Mouse (Mus musculus) olfactory bulb, adult 2 months (tissue): ENCODE data around the gene Add2. TPM values are rescaled to one million over a fixed set of nuclear protein-coding genes. Genes with fewer than 3 reads are reported as not detected.

Source experiments
- H3K27ac ChIP-seq: fragments of 200-500 bp; 2 replicates; pipeline ENCODE4 v1.5.1; 2012; ENCODE audit warnings: low read depth, low read length; ENCODE audit not compliant: insufficient read depth
- H3K4me1 ChIP-seq: fragments of 200-500 bp; 2 replicates; pipeline ENCODE4 v1.6.1; 2012; ENCODE audit warnings: low read length; ENCODE audit not compliant: control insufficient read depth, insufficient read depth
- H3K4me3 ChIP-seq: fragments of 200-500 bp; 2 replicates; pipeline ENCODE4 v1.5.1; 2012; ENCODE audit warnings: mild to moderate bottlenecking, low read depth, low read length, moderate library complexity; ENCODE audit not compliant: insufficient read depth
- CTCF ChIP-seq: fragments of 200-500 bp; IDR thresholded peaks from 2 replicates; pipeline ENCODE4 v1.5.1; 2012; ENCODE audit warnings: low read depth, mild to moderate bottlenecking, low read length, moderate library complexity; ENCODE audit not compliant: insufficient read depth
- POLR2A ChIP-seq: fragments of 200-500 bp; IDR thresholded peaks from 2 replicates; pipeline ENCODE4 v1.6.1; 2012; ENCODE audit warnings: mild to moderate bottlenecking, low read depth, low read length, moderate library complexity; ENCODE audit not compliant: insufficient read depth
- WGBS: fragments of 180-500 bp; shearing (Covaris S2); methylation state at CpG from one replicate; pipeline ENCODE4 v1.1.7; 2018; 5-methylcytosine and 5-hydroxymethylcytosine counted together
- polyA plus RNA-seq: library from polyadenylated mRNA; stranded (reverse); fragments of >200 nt; gene quantifications from 2 replicates; pipeline ENCODE4 v1.2.4, GENCODE M21; 2012; ENCODE audit warnings: low replicate concordance; ENCODE audit not compliant: missing spikeins, insufficient read depth, insufficient read length

Add2 gene
- polyA plus RNA-seq, 1 experiment, result 39.6 TPM

DNA sequence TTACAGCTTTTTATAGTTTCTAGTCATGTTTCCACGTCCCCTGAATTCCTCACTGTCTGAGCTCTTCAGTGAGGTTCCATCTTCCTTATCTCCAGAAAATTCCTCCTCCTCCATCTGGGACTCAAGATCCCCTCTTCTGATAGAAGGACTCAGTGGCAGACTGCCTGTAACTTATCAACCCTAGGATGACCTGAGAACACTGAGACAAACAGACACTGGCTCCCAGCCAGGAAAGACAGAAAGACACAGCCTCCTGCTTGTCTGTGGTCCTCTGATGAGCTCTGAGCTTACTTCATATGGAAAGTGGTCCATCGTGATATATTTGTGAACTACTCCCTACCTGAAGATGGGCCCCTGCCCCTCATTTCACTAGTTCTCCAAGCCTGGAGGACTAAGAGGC lies 126.0 kb downstream of the Add2 start:
- 59% methylated on average over 2 of the region's 2 CpGs for WGBS
- no peak for TF ChIP-seq CTCF

DNA sequence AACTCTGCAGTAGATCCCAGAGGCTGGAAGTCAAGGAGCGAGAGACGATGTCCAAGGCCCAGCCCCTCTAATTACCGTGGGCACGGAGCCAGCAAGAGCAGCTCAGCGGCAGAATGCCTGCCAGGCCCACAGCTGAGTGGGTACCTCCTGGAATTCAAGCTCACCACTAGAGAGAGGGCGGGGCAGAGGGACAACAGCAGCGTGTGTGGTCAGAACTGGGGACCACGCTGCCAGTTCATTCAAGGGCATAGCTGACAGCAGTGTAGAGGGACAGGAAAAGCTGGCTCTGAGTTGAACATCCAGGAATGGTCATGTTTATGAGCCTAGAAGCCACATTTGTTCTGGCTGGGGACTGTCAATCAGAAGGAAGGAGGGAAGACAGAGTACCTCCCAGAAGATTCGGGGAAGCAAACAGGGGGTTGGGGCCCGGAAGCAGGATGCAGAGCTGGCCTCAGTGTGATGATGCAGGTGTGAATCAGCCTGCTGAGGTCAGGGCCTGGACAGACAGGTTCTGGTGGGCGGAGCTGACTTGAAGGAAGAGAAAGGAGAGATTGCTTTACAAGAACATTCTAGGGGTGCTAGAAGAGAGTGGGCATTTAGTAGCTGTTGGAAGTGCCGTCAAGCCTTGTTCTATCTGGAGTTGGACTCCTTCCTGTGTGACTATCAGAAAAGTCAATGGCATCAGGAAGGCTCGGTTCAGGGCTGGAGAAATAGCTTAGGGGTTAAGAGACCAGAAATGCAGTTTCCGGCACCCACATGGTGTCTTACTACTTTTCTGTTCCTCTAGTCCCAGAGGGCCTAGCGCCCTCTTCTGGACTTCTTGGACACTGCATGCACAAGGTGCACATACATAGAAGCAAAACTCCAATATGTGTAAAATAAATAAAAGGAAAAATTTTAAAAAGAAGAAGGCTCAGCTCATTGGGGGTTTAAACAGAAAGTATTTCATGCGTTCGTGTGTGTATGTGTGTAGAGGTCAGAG lies 129.1 kb downstream of the Add2 start:
- H3K4me3 ChIP-seq, result no peak overlapping the region
- 52% methylated on average over 17 of the region's 17 CpGs for WGBS
- H3K27ac ChIP-seq, result no peak overlapping the region
- H3K4me1 ChIP-seq, result peaks cover 10% of the 10 kb centered on the region
- TF ChIP-seq POLR2A, result no peak
- TF ChIP-seq CTCF, result no peak

More for the DNA sequence above, 126.0 kb downstream of the Add2 start:
- Histone ChIP-seq H3K27ac (no peak overlapping the region), H3K4me3 (no peak overlapping the region), H3K4me1 (peaks cover 10% of the 10 kb centered on the region)

DNA sequence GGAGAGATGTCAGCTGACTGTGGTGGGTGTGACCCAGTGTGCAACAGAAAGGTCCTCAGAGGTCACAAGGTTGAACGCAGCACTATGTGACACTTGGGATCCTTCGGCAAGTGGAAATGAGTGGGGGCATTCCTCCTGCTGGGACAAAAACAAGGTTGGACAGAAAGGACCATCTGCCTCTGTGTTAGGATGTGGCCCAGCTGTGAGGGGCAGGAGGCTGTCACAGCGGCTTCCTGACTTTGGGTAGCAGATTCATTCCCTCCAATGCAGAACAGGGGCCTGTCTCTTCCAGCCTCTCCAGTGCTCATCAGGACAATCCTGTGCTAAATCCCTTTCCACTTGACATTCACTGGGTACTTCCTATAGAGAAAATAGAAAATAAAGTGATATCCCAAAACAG lies 132.4 kb downstream of the Add2 start:
- 90% methylated on average over 3 of the region's 3 CpGs for WGBS
- H3K4me1 ChIP-seq, result peaks cover 10% of the 10 kb centered on the region
- H3K4me3 ChIP-seq, result no peak overlapping the region
- no peak for TF ChIP-seq POLR2A
- TF ChIP-seq CTCF, result no peak
- no peak overlapping the region for H3K27ac ChIP-seq

DNA sequence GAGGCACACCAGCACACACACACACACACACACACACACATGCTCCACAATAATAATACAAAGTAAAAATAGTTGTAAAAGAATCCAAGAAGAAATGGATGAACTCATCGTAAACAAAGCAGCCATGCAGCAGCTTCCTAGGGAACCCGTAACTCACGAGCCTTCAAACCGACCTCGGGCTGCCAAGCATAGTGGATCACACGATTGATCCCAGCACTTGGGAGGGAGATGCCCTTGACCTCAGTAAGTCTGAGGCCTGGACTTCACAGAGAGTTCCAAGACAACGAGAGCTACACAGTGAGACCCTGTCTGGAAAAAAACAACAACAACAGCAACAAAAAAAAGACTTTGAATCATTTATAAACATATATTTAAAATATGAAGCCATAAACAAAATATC lies 133.1 kb downstream of the Add2 start:
- Histone ChIP-seq H3K27ac (no peak overlapping the region), H3K4me3 (no peak overlapping the region), H3K4me1 (peaks cover 11% of the 10 kb centered on the region)
- WGBS, result 79% methylated on average over 7 of the region's 7 CpGs
- no peak for TF ChIP-seq POLR2A
- TF ChIP-seq CTCF, result no peak

DNA sequence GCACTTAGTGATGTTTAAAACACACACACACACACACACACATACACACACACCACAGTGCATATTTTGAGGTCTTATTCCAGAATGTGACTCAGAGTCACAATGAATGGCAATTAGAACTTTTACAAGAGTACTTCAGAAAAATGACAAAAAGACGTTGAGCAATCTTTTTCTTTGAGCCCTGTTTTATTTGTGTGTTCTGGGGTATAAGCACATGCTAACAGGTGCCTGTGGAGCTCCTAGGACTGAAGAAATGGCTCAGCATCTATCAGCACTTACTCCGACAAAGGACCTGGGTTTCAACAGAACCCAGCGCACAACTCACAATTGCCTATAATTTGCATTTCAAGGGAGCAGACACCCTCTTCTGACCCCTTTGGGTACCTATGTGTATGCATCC lies 135.5 kb downstream of the Add2 start:
- H3K4me3 ChIP-seq, result no peak overlapping the region
- WGBS, result 66% methylated on average over 3 of the region's 3 CpGs
- H3K4me1 ChIP-seq, result peaks cover 9% of the 10 kb centered on the region
- no peak overlapping the region for H3K27ac ChIP-seq
- TF ChIP-seq POLR2A, result no peak
- no peak for TF ChIP-seq CTCF

DNA sequence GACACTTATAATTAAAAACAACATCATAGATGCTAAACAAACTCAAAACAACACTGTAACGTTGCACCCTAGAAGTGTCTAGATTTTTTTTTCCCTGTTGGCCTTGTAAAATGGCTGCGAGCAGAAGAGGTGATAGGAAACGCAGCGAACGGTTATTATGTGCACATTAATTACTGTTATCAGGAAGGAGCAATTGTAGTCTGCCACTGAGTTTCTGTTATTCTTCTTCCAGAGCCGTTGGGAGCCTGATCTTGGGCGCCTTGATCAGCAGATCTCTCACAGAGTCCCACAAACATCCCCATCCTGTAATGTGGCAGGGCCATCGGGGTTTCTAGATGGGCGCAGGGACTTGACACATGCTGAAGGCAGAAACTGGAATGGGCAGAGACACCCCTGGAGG lies 137.9 kb downstream of the Add2 start:
- Histone ChIP-seq H3K4me1 (peaks cover 9% of the 10 kb centered on the region), H3K27ac (no peak overlapping the region), H3K4me3 (no peak overlapping the region)
- no peak for TF ChIP-seq CTCF
- TF ChIP-seq POLR2A, result no peak
- 30% methylated on average over 9 of the region's 9 CpGs for WGBS

DNA sequence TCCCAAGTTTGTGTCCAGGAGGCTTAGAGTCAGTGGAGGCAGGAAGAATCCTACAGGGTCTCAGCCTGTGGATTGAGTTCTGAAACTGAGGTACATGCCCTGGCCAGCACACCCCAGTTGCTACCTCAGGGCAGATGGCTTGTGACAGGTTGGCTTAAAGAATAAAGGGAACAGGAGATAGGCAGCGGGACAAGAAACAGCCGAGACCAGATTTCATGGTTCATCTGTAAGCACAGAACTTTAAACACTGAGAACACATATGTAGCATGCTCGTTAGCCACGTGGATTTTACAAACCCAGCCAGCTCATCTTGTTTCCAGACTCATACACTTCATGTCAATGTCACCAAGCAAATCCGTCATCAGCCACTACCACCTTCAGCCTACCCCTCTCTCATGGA lies 139.4 kb downstream of the Add2 start:
- no peak overlapping the region for H3K4me3 ChIP-seq
- TF ChIP-seq POLR2A (no peak), CTCF (no peak)
- 93% methylated on average over 5 of the region's 5 CpGs for WGBS
- H3K27ac ChIP-seq, result no peak overlapping the region
- peaks cover 9% of the 10 kb centered on the region for H3K4me1 ChIP-seq

DNA sequence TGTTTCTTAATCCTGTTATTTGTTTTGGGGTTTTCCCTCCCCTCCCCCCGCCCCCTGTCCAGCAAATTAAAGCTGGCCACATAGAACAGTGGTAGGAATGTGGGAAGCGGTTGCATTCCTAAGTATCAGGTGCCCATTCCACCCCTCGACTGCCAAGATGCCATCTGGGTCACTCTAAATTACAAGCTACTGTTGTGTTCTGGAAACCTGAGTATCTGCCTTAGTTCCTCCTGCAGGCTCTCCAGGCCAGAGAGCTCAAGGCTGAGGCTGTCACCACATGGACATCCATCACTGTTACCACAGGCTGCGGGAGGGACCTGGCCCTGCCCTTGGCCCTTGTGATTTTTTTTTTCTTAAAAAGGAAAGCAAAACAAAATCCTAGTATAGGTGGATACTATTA lies 140.7 kb downstream of the Add2 start:
- H3K4me1 ChIP-seq, result peaks cover 6% of the 10 kb centered on the region
- 69% methylated on average over 4 of the region's 4 CpGs for WGBS
- H3K27ac ChIP-seq, result no peak overlapping the region
- TF ChIP-seq CTCF (no peak), POLR2A (no peak)
- H3K4me3 ChIP-seq, result no peak overlapping the region

Other genes starting within 250 kb of the Add2 start
- not detected in 2 replicates for gene Nat8f6, start 207.7 kb upstream of the Add2 start, polyA plus RNA-seq
- not detected in 2 replicates for gene Nat8f5, start 207.7 kb upstream of the Add2 start, polyA plus RNA-seq
- not detected in 2 replicates for gene Nat8, start 196.6 kb upstream of the Add2 start, polyA plus RNA-seq
- gene Nat8f2, start 159.5 kb upstream of the Add2 start, polyA plus RNA-seq, result not detected in 2 replicates
- gene Nat8f4, start 123.8 kb upstream of the Add2 start, polyA plus RNA-seq, result not detected in 2 replicates
- gene Tprkb, start 116.8 kb upstream of the Add2 start, polyA plus RNA-seq, result not detected in 2 replicates
- not detected in 2 replicates for gene Nat8f1, start 113.0 kb upstream of the Add2 start, polyA plus RNA-seq
- 707 TPM in 1 of 2 replicates, not detected in the other for gene Dusp11, start 67.0 kb upstream of the Add2 start, polyA plus RNA-seq
- not detected in 2 replicates for gene Figla, start 12.5 kb upstream of the Add2 start, polyA plus RNA-seq
- gene Tgfa, start 166.5 kb downstream of the Add2 start, polyA plus RNA-seq, result not detected in 2 replicates